Mouse (Mus musculus) neural tube, embryonic 11.5 days (tissue): ENCODE measurements at regions not wholly inside any gene's neighbourhood (a gene's known extent, or its start where the extent isn't known, plus 50 kb on each side); places are given as distances from the start of the nearest gene placed in this dataset.

Experiments
- ATAC-seq: fragments of 200-750 bp; cut with Nextera tagmentation; 2 replicates; pipeline ENCODE4 v1.8.0; 2017; ENCODE audit warnings: moderate number of reproducible peaks, mild to moderate bottlenecking, moderate TSS enrichment, moderate library complexity; ENCODE audit not compliant: insufficient read depth, low FRiP score, low TSS enrichment
- DNase-seq: peaks from one replicate; pipeline ENCODE4 v3.0.0-alpha.2; 2015; ENCODE audit warnings: low spot score
- H3K27ac ChIP-seq: fragments of 300-500 bp; sonication (generic); 2 replicates; pipeline ENCODE4 v1.5.1; 2014; ENCODE audit warnings: low read depth, mild to moderate bottlenecking, low read length
- H3K27me3 ChIP-seq: fragments of 300-500 bp; sonication (generic); 2 replicates; pipeline ENCODE4 v1.6.1; 2014; ENCODE audit warnings: mild to moderate bottlenecking, low read length, mixed read lengths; ENCODE audit not compliant: control insufficient read depth, insufficient read depth
- H3K36me3 ChIP-seq: fragments of 300-500 bp; sonication (generic); 2 replicates; pipeline ENCODE4 v1.6.1; 2014; ENCODE audit warnings: mild to moderate bottlenecking, low read length, moderate library complexity, mixed read lengths; ENCODE audit not compliant: control insufficient read depth, insufficient read depth
- H3K4me1 ChIP-seq: fragments of 300-500 bp; sonication (generic); 2 replicates; pipeline ENCODE4 v1.6.1; 2014; ENCODE audit warnings: low read length, mixed read lengths; ENCODE audit not compliant: control insufficient read depth, insufficient read depth
- H3K4me2 ChIP-seq: fragments of 300-500 bp; sonication (generic); 2 replicates; pipeline ENCODE4 v1.6.1; 2014; ENCODE audit warnings: low read depth, mild to moderate bottlenecking, moderate library complexity
- H3K4me3 ChIP-seq: fragments of 300-500 bp; sonication (generic); 2 replicates; pipeline ENCODE4 v1.5.1; 2014; ENCODE audit warnings: low read depth, low read length
- H3K9ac ChIP-seq: fragments of 300-500 bp; sonication (generic); 2 replicates; pipeline ENCODE4 v1.6.1; 2014; ENCODE audit warnings: mild to moderate bottlenecking, low read length
- H3K9me3 ChIP-seq: fragments of 300-500 bp; sonication (generic); 2 replicates; pipeline ENCODE4 v1.6.1; 2016; ENCODE audit warnings: low read length; ENCODE audit not compliant: control insufficient read depth
- WGBS: fragments of 180-500 bp; shearing (Covaris S2); extraction: QIAGEN DNeasy Blood & Tissue Kit; methylation state at CpG from one replicate; pipeline ENCODE4 v1.1.7; 2014; 5-methylcytosine and 5-hydroxymethylcytosine counted together

DNA sequence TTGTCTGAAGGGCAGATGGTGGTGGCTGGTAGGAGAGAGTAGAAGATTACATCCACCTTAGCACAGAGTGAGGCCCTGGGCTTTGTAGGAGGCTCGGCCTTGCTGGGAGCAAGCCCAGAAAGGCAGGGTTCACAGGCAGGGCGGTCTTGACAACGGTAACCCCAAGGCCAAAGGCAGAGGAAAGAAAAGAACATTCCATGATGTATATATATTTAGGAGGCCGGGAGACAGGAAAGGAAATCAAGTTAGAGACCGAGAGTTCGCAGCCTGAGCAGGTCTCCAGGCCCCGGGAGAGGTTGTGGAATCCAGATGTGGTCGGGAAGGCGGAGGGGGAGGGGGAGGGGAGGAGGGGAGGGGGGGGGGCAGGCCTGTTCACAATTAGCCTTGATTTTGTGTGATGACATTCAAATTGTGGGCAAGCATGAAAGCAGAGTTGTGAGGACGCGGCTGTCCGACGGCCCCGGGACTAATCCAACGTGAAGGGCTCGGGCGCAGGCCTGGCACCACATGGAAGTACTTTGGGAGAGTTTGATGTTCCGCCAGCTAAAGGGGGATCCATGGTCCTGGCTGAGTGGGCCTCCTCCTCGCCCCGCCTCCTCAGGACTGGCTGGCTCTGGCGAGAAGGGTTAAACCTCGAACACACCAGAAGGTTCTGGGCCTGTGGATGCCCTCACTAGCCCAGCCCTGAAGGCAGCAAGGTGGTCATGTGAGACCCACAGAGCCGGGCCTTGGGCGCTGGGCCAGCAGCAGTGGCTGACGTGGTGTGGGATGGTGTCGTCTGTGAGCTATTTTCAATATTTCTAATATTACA lies 131.8 kb upstream of the Gm26897 start:
- Histone ChIP-seq H3K27me3 (no peaks in the 10 kb centered on the region), H3K4me3 (no peak overlapping the region), H3K9ac (no peak overlapping the region), H3K4me2 (no peak overlapping the region), H3K27ac (0 out of 2 replicates have a peak overlapping the region, but pooled peaks have one; percentile 10), H3K36me3 (no peaks in the 10 kb centered on the region), H3K4me1 (peaks cover 23% of the 10 kb centered on the region), H3K9me3 (no peaks in the 10 kb centered on the region)
- ATAC-seq (no peak), DNase-seq (no peak)
- WGBS, result 72% methylated on average over 21 of the region's 26 CpGs

DNA sequence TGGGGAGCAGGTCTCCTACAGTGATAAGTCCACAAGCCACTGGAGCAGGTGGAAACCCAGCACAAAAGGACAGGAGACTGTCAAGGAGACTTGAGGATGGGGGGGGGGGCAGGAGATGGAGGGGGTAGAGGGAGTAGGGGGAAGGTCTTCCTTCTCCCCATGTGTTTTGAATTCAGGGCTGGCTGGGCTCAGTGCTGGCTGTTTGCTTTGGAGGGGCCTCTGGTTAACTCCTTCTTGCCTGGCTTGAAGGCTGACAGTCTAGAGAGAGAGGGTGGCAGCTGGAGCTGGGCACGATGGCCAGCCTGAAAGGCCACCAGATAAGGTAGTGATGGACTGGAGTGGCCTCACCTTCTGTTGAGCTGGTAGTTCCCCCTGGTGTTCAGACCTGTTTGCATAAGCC lies 120.0 kb upstream of the Gm26897 start:
- H3K9ac ChIP-seq, result no peak overlapping the region
- no peaks in the 10 kb centered on the region for H3K9me3 ChIP-seq
- H3K27me3 ChIP-seq, result no peaks in the 10 kb centered on the region
- H3K4me1 ChIP-seq, result no peaks in the 10 kb centered on the region; the same call in 1 of the 2 replicates
- 64% methylated on average over 1 of the region's 1 CpGs for WGBS
- no peak overlapping the region for H3K27ac ChIP-seq
- H3K4me3 ChIP-seq, result no peak overlapping the region
- no peak for DNase-seq
- ATAC-seq, result no peak
- H3K36me3 ChIP-seq, result no peaks in the 10 kb centered on the region
- no peak overlapping the region for H3K4me2 ChIP-seq

DNA sequence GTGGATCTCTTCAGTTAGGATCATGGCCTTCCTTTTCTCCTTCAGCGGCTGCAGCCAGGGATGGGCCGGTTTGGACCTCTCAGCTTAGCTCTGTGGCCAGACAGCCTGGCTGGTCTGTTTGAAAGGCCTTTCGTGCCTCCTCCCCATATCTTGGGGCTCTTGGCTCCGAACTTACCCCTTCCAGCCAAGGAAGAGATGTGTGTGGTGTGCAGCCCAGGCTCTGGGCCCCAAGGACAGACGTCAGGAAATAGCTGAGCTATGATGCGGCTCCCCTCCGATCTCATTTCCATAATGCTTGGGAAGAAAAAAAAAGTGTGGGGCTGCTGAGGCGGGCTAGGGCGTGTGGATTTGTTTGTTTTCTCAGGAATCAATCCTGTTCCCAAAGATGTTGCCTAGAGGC lies 113.8 kb upstream of the Gm26897 start:
- Histone ChIP-seq H3K36me3 (no peaks in the 10 kb centered on the region), H3K4me2 (no peak overlapping the region), H3K4me1 (no peaks in the 10 kb centered on the region; the same call in 1 of the 2 replicates), H3K27ac (no peak overlapping the region), H3K27me3 (no peaks in the 10 kb centered on the region), H3K9me3 (no peaks in the 10 kb centered on the region), H3K4me3 (no peak overlapping the region), H3K9ac (no peak overlapping the region)
- WGBS, result 61% methylated on average over 8 of the region's 9 CpGs
- ATAC-seq (no peak), DNase-seq (no peak)

DNA sequence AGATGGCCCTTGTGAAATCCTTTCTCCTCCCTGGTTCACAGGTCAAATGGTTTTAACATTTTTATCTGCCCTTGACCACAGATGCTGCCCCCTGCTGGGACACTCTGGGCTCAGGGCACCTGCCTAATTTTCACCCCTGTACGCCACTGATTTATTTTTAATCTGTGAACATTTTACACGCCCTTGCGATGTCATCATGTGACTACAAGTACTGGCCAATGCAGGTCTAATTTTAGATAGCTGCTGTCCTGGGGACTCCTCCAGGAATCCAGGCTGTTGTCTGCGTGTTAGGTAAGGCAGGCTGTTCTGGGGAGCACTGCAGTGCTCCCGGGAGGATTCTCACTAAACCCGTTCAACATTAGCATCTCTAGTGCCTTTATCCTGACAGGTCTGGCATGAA lies 113.1 kb upstream of the Gm26897 start:
- H3K27me3 ChIP-seq, result no peaks in the 10 kb centered on the region
- H3K4me3 ChIP-seq, result no peak overlapping the region
- 72% methylated on average over 6 of the region's 6 CpGs for WGBS
- H3K27ac ChIP-seq, result no peak overlapping the region
- H3K4me1 ChIP-seq, result no peaks in the 10 kb centered on the region; the same call in 1 of the 2 replicates
- H3K36me3 ChIP-seq, result no peaks in the 10 kb centered on the region
- DNase-seq, result no peak
- no peak overlapping the region for H3K4me2 ChIP-seq
- H3K9me3 ChIP-seq, result no peaks in the 10 kb centered on the region
- no peak for ATAC-seq
- no peak overlapping the region for H3K9ac ChIP-seq

DNA sequence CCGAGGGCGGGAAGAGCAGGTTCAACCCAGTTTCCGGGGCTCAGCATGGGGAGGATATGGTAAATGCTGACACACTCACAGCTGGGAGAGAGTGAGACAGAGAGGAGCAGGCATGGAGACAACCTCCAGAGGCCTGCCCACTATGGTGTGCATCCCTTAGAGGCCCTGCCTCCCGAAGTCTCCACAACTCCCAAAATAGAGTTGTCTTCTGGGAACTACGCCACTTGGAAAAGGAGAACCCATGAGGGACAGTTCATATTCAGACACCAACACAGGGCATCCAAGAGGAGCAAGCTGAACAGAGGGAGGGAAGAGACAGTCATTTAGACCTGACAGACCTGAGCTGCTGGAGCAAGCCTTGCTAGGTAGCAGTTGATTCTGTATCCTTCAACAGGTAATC lies 111.2 kb upstream of the Gm26897 start:
- Histone ChIP-seq H3K4me3 (no peak overlapping the region), H3K27me3 (no peaks in the 10 kb centered on the region), H3K27ac (no peak overlapping the region), H3K9ac (no peak overlapping the region), H3K4me2 (no peak overlapping the region), H3K36me3 (no peaks in the 10 kb centered on the region), H3K9me3 (no peaks in the 10 kb centered on the region), H3K4me1 (peaks cover 3% of the 10 kb centered on the region; the same call in 1 of the 2 replicates)
- DNase-seq, result no peak
- no peak for ATAC-seq
- 89% methylated on average over 5 of the region's 5 CpGs for WGBS

DNA sequence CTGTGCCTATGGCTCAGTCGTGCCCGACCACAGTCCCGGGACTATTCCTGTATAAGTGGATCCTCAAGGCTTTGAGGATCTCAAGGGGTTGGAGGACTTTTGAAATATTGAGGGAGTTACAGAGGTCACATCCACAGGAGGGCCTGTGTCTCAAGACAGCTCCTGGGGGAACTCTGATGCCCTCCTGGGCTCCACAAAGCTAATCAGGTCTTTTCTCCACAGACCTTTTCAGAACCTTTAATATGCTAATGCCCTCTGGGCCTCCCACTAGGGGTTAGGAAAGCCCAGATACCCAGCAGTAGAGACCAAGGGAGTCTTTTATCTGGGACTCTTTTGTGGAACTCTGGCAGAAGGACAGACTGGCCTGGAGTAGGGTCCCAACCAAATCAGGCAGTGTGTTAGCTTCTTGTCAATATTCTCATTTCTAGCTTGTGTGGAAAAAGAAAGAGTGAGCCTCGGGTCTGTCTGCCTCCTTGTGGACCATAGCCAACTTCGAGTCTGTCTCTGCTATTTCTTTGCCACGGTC lies 107.4 kb upstream of the Gm26897 start:
- Histone ChIP-seq H3K4me3 (no peak overlapping the region), H3K9me3 (no peaks in the 10 kb centered on the region), H3K27ac (no peak overlapping the region), H3K36me3 (no peaks in the 10 kb centered on the region), H3K4me1 (peaks cover 7% of the 10 kb centered on the region), H3K4me2 (no peak overlapping the region), H3K27me3 (no peaks in the 10 kb centered on the region), H3K9ac (no peak overlapping the region)
- ATAC-seq (no peak), DNase-seq (no peak)
- WGBS, result 16% methylated on average over 6 of the region's 6 CpGs

DNA sequence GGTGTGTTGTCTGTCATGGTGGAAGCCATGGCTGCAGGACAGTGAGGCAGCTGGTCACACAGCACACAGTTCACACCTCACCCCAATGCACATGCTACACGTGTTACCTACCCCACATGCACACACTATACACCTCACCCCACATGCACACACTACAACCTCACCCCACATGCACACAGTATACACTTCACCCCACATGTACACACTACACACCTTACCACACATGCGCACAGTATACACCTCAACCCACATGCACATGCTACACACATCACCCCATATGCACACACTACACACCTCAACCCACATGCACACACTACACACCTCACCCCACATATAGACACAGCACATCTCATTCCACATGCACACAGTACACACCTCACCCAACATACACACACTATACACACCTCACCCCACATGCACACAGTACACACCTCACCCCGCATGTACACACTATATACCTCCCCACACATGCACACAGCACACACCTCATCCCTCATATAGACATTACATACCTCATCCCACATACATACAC lies 103.3 kb upstream of the Gm26897 start:
- Histone ChIP-seq H3K4me3 (no peak overlapping the region), H3K36me3 (no peaks in the 10 kb centered on the region), H3K4me2 (no peak overlapping the region), H3K4me1 (peaks cover 17% of the 10 kb centered on the region), H3K9me3 (0 out of 2 replicates have a peak, but pooled peaks cover 4% of the 10 kb centered on the region), H3K9ac (no peak overlapping the region), H3K27ac (no peak overlapping the region), H3K27me3 (no peaks in the 10 kb centered on the region)
- 98% methylated on average over 3 of the region's 3 CpGs for WGBS
- ATAC-seq (peak; percentile 39; the same call in 1 of the 2 replicates), DNase-seq (no peak)

DNA sequence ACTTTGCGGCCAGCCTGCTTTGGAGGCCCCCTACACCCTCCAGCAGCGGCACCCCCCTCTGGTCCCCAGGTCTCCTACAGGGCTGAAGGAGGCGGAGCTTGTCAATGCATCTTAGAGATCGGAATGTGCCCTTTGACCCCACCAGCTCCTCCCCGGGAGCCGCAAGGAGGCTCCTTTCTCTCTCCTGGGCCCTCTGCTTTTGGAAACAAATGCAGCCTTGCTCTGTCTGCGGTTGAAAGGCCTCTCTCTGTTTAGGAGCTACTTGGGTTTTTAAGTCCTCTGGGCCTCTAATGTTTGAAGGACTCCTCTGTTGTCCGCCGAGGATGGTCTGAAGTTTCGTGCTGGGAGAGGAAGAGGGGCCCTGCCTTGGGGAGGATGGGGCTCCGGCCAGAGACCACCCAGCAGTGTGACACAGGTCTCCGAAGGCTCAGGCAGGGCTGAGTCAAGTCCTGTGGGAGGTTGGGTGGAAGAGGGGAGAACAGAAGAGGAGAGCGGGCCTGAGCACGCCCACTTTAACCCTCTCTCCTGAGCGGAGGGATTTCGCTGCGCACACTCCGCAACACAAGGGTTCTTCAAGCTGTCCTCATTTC lies 102.1 kb upstream of the Gm26897 start:
- WGBS, result 4% methylated on average over 18 of the region's 18 CpGs
- Histone ChIP-seq H3K27ac (peak overlapping the region; percentile 80), H3K27me3 (no peaks in the 10 kb centered on the region), H3K4me2 (peak overlapping the region; percentile 16), H3K36me3 (no peaks in the 10 kb centered on the region), H3K4me3 (no peak overlapping the region), H3K9me3 (0 out of 2 replicates have a peak, but pooled peaks cover 4% of the 10 kb centered on the region), H3K4me1 (peaks cover 14% of the 10 kb centered on the region), H3K9ac (peak overlapping the region; percentile 31)
- DNase-seq (peak; percentile 75), ATAC-seq (peak; percentile 37; the same call in 1 of the 2 replicates)
